8 mouse cellular contexts compared by ENCODE assay signal in genomic region chr17:14545822-14546473, GRCm38 (mm10).
DNase-seq lines count a peak whose midpoint lies in the region; ATAC-seq and TF ChIP-seq lines count a peak whose summit lies in the region.

No protein-coding gene starts in this region.

- no peak overlapping the region for H3K9ac ChIP-seq in kidney, embryonic 16.5 days (replicated peaks; ENCODE audit: low read length)
- no peak overlapping the region for H3K9ac ChIP-seq in limb, embryonic 13.5 days

- no peak overlapping the region for H3K27ac ChIP-seq in kidney, adult 2 months (ENCODE audit: insufficient read depth, low read depth, low read length)
- H3K27ac ChIP-seq in kidney, embryonic 16.5 days (ENCODE audit: low read length) = no peak overlapping the region
- H3K27ac ChIP-seq in cortical plate, adult 2 months (ENCODE audit: insufficient read depth, low read length) = 0 out of 2 replicates have a peak overlapping the region, but pooled peaks have one; percentile 26
- no peak overlapping the region for H3K27ac ChIP-seq in limb, embryonic 13.5 days

- H3K36me3 ChIP-seq in kidney, adult 2 months (ENCODE audit: control insufficient read depth, insufficient read depth, low read length) = no peaks in the 10 kb centered on the region
- no peaks in the 10 kb centered on the region for H3K36me3 ChIP-seq in kidney, embryonic 16.5 days (ENCODE audit: insufficient read depth, low read length)
- no peaks in the 10 kb centered on the region for H3K36me3 ChIP-seq in limb, embryonic 13.5 days

- DNase-seq in kidney, adult 2 months = peak; percentile 55
- DNase-seq in gastrocnemius, postnatal 10 days = peak; percentile 87
- DNase-seq in induced T-regulatory cell, adult 2 months (ENCODE audit: low read depth) = peak; percentile 30
- DNase-seq in neural tube, embryonic 10.5 days (ENCODE audit: extremely low spot score, low spot score) = peak; percentile 70
- DNase-seq in testis, postnatal 10 days (ENCODE audit: low spot score) = peak; percentile 90

- ATAC-seq in kidney, embryonic 16.5 days (ENCODE audit: low FRiP score, low TSS enrichment) = no peak
- peak; percentile 44; the same call in 1 of the 2 replicates for ATAC-seq in limb, embryonic 13.5 days (ENCODE audit: low FRiP score, low read depth)

- no peaks in the 10 kb centered on the region for H3K4me1 ChIP-seq in kidney, adult 2 months (ENCODE audit: control insufficient read depth, insufficient read depth, low read length)
- H3K4me1 ChIP-seq in kidney, embryonic 16.5 days (ENCODE audit: insufficient read depth, low read length) = no peaks in the 10 kb centered on the region
- H3K4me1 ChIP-seq in cortical plate, adult 2 months (ENCODE audit: control insufficient read depth, insufficient read depth, low read length) = peaks cover 1% of the 10 kb centered on the region; the same call in 1 of the 2 replicates
- H3K4me1 ChIP-seq in limb, embryonic 13.5 days = no peaks in the 10 kb centered on the region

- 33% methylated on average over 16 of the region's 16 CpGs for WGBS in kidney, adult 2 months
- 36% methylated on average over 16 of the region's 16 CpGs for WGBS in kidney, embryonic 16.5 days
- 34% methylated on average over 16 of the region's 16 CpGs for WGBS in limb, embryonic 13.5 days

- H3K27me3 ChIP-seq in kidney, adult 2 months (replicated peaks; ENCODE audit: control insufficient read depth, insufficient read depth, low read length) = no peaks in the 10 kb centered on the region
- no peaks in the 10 kb centered on the region for H3K27me3 ChIP-seq in kidney, embryonic 16.5 days (ENCODE audit: insufficient read depth, low read length)
- H3K27me3 ChIP-seq in limb, embryonic 13.5 days = no peaks in the 10 kb centered on the region

- TF ChIP-seq POLR2A in kidney, adult 2 months (IDR thresholded peaks at IDR 0.05; ENCODE audit: low read depth, low read length) = no peak
- no peak for TF ChIP-seq POLR2A in cortical plate, adult 2 months (IDR thresholded peaks at IDR 0.05; ENCODE audit: extremely low read depth, insufficient read depth, low read length)

- H3K4me3 ChIP-seq in kidney, adult 2 months (ENCODE audit: insufficient read depth, low read depth, low read length) = no peak overlapping the region
- H3K4me3 ChIP-seq in kidney, embryonic 16.5 days (ENCODE audit: low read length) = no peak overlapping the region
- H3K4me3 ChIP-seq in cortical plate, adult 2 months (ENCODE audit: insufficient read depth, low read length) = no peak overlapping the region
- no peak overlapping the region for H3K4me3 ChIP-seq in limb, embryonic 13.5 days

- no peak overlapping the region for H3K4me2 ChIP-seq in kidney, embryonic 16.5 days (replicated peaks; ENCODE audit: low read depth, low read length)
- 0 out of 2 replicates have a peak overlapping the region, but pooled peaks have one; percentile 5 for H3K4me2 ChIP-seq in limb, embryonic 13.5 days (replicated peaks)

- TF ChIP-seq CTCF in kidney, adult 2 months (conservative IDR thresholded peaks at IDR 0.05; ENCODE audit: insufficient read depth, insufficient read length, low read depth, low read length) = peak; percentile 72
- TF ChIP-seq CTCF in cortical plate, adult 2 months (IDR thresholded peaks at IDR 0.05; ENCODE audit: extremely low read depth, insufficient read depth, low read length) = peak; percentile 68

- H3K9me3 ChIP-seq in kidney, embryonic 16.5 days (ENCODE audit: low read length) = peaks cover 11% of the 10 kb centered on the region; the same call in 1 of the 2 replicates
- peaks cover 7% of the 10 kb centered on the region; the same call in 1 of the 2 replicates for H3K9me3 ChIP-seq in limb, embryonic 13.5 days

Comparison
In these comparisons a context has a peak if more than half of its experiments do, and no peak if none do; other contexts are left out.
1. DNase-seq: peak in every context shown above with its lines; median percentile 90 in testis, postnatal 10 days; 87 in gastrocnemius, postnatal 10 days; 70 in neural tube, embryonic 10.5 days; 55 in kidney, adult 2 months; 30 in induced T-regulatory cell, adult 2 months.